Mouse (Mus musculus) intestine, embryonic 16.5 days (tissue): ENCODE measurements around the gene Sfxn5. TPM values are rescaled to one million over a fixed set of nuclear protein-coding genes. Genes with fewer than 3 reads are reported as not detected.

Source experiments
- ATAC-seq: fragments of 200-750 bp; cut with Nextera tagmentation; 2 replicates; pipeline ENCODE4 v1.8.0; 2017; ENCODE audit warnings: moderate TSS enrichment, moderate library complexity
- H3K27ac ChIP-seq: fragments of 300-500 bp; sonication (generic); 2 replicates; pipeline ENCODE4 v1.5.1; 2014; ENCODE audit warnings: mild to moderate bottlenecking, low read length
- H3K27me3 ChIP-seq: fragments of 300-500 bp; sonication (generic); replicated peaks from 2 replicates; pipeline ENCODE4 v1.6.1; 2014; ENCODE audit warnings: low read length, control low read depth, mixed read lengths; ENCODE audit not compliant: control insufficient read depth, insufficient read depth
- H3K36me3 ChIP-seq: fragments of 300-500 bp; sonication (generic); 2 replicates; pipeline ENCODE4 v1.6.1; 2014; ENCODE audit warnings: low read length, control low read depth; ENCODE audit not compliant: control insufficient read depth, insufficient read depth
- H3K4me1 ChIP-seq: fragments of 300-500 bp; sonication (generic); 2 replicates; pipeline ENCODE4 v1.6.1; 2014; ENCODE audit warnings: low read length, control low read depth, mixed read lengths; ENCODE audit not compliant: control insufficient read depth, insufficient read depth
- H3K4me2 ChIP-seq: fragments of 300-500 bp; sonication (generic); 2 replicates; pipeline ENCODE4 v1.6.1; 2014; ENCODE audit warnings: low read depth, low read length, control low read depth
- H3K4me3 ChIP-seq: fragments of 300-500 bp; sonication (generic); 2 replicates; pipeline ENCODE4 v1.5.1; 2014; ENCODE audit warnings: mild to moderate bottlenecking, low read length
- H3K9ac ChIP-seq: fragments of 300-500 bp; sonication (generic); 2 replicates; pipeline ENCODE4 v1.6.1; 2014; ENCODE audit warnings: low read depth, low read length
- H3K9me3 ChIP-seq: fragments of 300-500 bp; sonication (generic); 2 replicates; pipeline ENCODE4 v1.6.1; 2016; ENCODE audit warnings: low read length, control low read depth; ENCODE audit not compliant: control insufficient read depth
- WGBS: fragments of 180-500 bp; shearing (Covaris S2); extraction: QIAGEN DNeasy Blood & Tissue Kit; methylation state at CpG from one replicate; pipeline ENCODE4 v1.1.7; 2014; 5-methylcytosine and 5-hydroxymethylcytosine counted together
- microRNA-seq: library from miRNA; unstranded; fragments of <30 nt; microRNA quantifications from one replicate; pipeline ENCODE4, GENCODE M21; 2016
- polyA plus RNA-seq: library from polyadenylated mRNA; unstranded; fragments of >200 nt; fragmentation: Nextera tagmentation; extraction: Ambion mirVana; gene quantifications from 2 replicates; pipeline ENCODE4 v1.2.1, GENCODE M21; 2015

The Sfxn5 gene
- polyA plus RNA-seq, 1 experiment from 2014 or later, result 7.2 TPM

DNA sequence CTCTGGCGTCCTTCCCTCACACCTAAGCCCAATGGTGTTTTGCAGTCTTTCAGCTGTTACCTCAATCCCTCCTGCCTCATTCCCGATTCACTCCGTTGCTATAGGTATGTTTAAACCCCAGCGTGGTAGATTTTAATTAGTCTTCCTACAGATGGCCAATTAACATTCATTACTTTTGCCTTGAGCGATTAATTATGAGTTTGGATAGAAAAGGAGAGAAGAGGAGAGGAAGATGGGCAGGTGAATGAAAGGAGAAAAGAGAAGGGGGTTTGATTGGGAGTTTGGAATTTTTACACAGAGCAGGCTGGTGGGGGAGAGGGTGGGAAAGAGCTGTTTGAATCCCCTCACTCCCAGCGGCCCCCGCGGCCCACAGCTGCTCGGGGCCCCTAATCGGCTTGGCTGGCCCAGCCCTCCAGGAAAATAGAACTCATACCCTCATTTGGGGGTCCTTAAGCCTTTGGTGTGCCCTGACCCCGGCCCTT is 167.7 kb downstream of the Sfxn5 start:
- WGBS, result 54% methylated on average over 11 of the region's 11 CpGs
- 0 out of 2 replicates have a peak, but pooled peaks cover 4% of the 10 kb centered on the region for H3K27me3 ChIP-seq
- no peak overlapping the region for H3K4me2 ChIP-seq
- H3K9ac ChIP-seq, result no peak overlapping the region
- no peak for ATAC-seq
- no peak overlapping the region for H3K4me3 ChIP-seq
- no peaks in the 10 kb centered on the region for H3K4me1 ChIP-seq
- H3K27ac ChIP-seq, result no peak overlapping the region
- H3K36me3 ChIP-seq, result no peaks in the 10 kb centered on the region
- no peaks in the 10 kb centered on the region for H3K9me3 ChIP-seq

Small RNAs within 50 kb of the gene (microRNA-seq; reads per million reads assigned to microRNA genes)
- gene Mir705, result not detected

Other genes with a start within 250 kb of the Sfxn5 start
- gene Spr, start 195.7 kb downstream of the Sfxn5 start, polyA plus RNA-seq, result 94.1 and 101 TPM in 2 replicates
- gene Emx1, start 146.0 kb downstream of the Sfxn5 start, polyA plus RNA-seq, result 0.10 TPM in 1 of 2 replicates, not detected in the other
- 15.6 and 20.9 TPM in 2 replicates for gene Rab11fip5, start 41.2 kb upstream of the Sfxn5 start, polyA plus RNA-seq
- gene Noto, start 90.5 kb upstream of the Sfxn5 start, polyA plus RNA-seq, result not detected in 2 replicates
- gene Smyd5, start 98.6 kb upstream of the Sfxn5 start, polyA plus RNA-seq, result 45.8 and 52.5 TPM in 2 replicates
- 417 and 458 TPM in 2 replicates for gene Cct7, start 118.1 kb upstream of the Sfxn5 start, polyA plus RNA-seq
- gene Pradc1, start 118.5 kb upstream of the Sfxn5 start, polyA plus RNA-seq, result 39.4 and 41.2 TPM in 2 replicates
- gene Fbxo41, start 169.6 kb upstream of the Sfxn5 start, polyA plus RNA-seq, result 0.12 and 0.16 TPM in 2 replicates
- gene Egr4, start 180.2 kb upstream of the Sfxn5 start, polyA plus RNA-seq, result not detected in 2 replicates